ENCODE assay signal across 19 mouse cellular contexts in the genomic region with DNA sequence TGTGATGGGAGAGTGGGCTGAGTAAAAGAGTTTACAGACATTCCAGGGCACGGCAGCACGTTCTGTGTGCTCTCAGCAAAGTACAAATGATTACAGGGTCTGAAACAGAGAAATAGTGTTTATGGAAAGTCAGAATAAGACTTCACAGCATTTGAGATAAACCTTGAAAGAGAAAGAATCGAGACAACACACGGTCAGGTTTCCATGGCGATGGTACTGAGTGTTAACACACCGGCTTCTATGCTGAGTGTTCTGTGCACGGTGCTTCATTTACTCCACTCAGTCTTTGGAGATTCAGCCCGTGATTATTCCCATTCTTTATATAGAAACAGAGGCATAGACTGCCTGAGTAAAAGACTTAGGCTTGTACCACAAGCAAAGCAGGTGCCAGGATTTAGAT.
DNase-seq lines count a peak whose midpoint lies in the region; ATAC-seq and TF ChIP-seq lines count a peak whose summit lies in the region.
"Had no signal": no experiment of that assay in that cellular context is flagged by ENCODE, and none has a peak within 500 bp of the region (broad histone marks: within the 10 kb centered on the region; RNA-seq: fewer than 3 reads in every experiment).

No protein-coding gene starts in this region.

- no peaks in the 10 kb centered on the region for H3K36me3 ChIP-seq in forebrain, embryonic 15.5 days
- no peaks in the 10 kb centered on the region for H3K36me3 ChIP-seq in forebrain, embryonic 11.5 days (ENCODE audit: control insufficient read depth, insufficient read depth, low read length)
- H3K36me3 ChIP-seq in liver, postnatal 0 days (replicated peaks; ENCODE audit: insufficient read depth, low read length) = no peaks in the 10 kb centered on the region
- H3K36me3 ChIP-seq: hindbrain, embryonic 15.5 days; kidney, embryonic 15.5 days had no signal

- no peak for TF ChIP-seq POLR2A in olfactory bulb, adult 2 months (IDR thresholded peaks at IDR 0.05; ENCODE audit: insufficient read depth, low read depth, low read length)

- H3K4me1 ChIP-seq in forebrain, embryonic 15.5 days = peaks cover 16% of the 10 kb centered on the region
- peaks cover 5% of the 10 kb centered on the region; the same call in 1 of the 2 replicates for H3K4me1 ChIP-seq in forebrain, embryonic 11.5 days (replicated peaks; ENCODE audit: control insufficient read depth, insufficient read depth, low read length)
- H3K4me1 ChIP-seq in olfactory bulb, adult 2 months (ENCODE audit: control insufficient read depth, insufficient read depth, low read length) = peaks cover 24% of the 10 kb centered on the region
- no peaks in the 10 kb centered on the region for H3K4me1 ChIP-seq in liver, postnatal 0 days (ENCODE audit: insufficient read depth)
- H3K4me1 ChIP-seq: kidney, embryonic 15.5 days; megakaryocyte, embryonic 14.5 days had no signal

- no peak for DNase-seq in forebrain, embryonic 11.5 days (ENCODE audit: low spot score)
- no peak for DNase-seq in layer of hippocampus, adult 2 months (ENCODE audit: low spot score in 2 of 2)
- DNase-seq in layer of hippocampus, postnatal 36 days = no peak
- peak; percentile 32 to 40 for DNase-seq in right cerebral cortex, adult 2 months (ENCODE audit: low spot score in 2 of 2)
- DNase-seq in right cerebral cortex, postnatal 14 days = no peak
- no peak for DNase-seq in liver, postnatal 0 days
- DNase-seq: adrenal gland, postnatal 14 days; cerebellum, adult 18-20 months; kidney, postnatal 4 days; lung, adult 2 months; thymus, postnatal 25 days had no signal

- no peak; the same call in 1 of the 2 replicates for ATAC-seq in forebrain, embryonic 15.5 days (replicated peaks)
- no peak for ATAC-seq in forebrain, embryonic 11.5 days (replicated peaks; ENCODE audit: low FRiP score)
- ATAC-seq in liver, postnatal 0 days = no peak
- ATAC-seq: intestine, postnatal 0 days had no signal

- WGBS in forebrain, embryonic 15.5 days = 22% methylated on average over 8 of the region's 8 CpGs
- WGBS in forebrain, embryonic 11.5 days = 56% methylated on average over 8 of the region's 8 CpGs
- 19% methylated on average over 8 of the region's 8 CpGs for WGBS in olfactory bulb, adult 2 months
- 78% methylated on average over 8 of the region's 8 CpGs for WGBS in liver, postnatal 0 days (ENCODE audit: insufficient replicate concordance)

- peak overlapping the region; percentile 31; the same call in 1 of the 2 replicates for H3K27ac ChIP-seq in forebrain, embryonic 15.5 days (replicated peaks)
- no peak overlapping the region for H3K27ac ChIP-seq in forebrain, embryonic 11.5 days (ENCODE audit: low read depth, low read length)
- peak overlapping the region; percentile 85 for H3K27ac ChIP-seq in layer of hippocampus, adult 2 months
- peak overlapping the region; percentile 79 for H3K27ac ChIP-seq in olfactory bulb, adult 2 months (ENCODE audit: insufficient read depth, low read depth, low read length)
- H3K27ac ChIP-seq in liver, postnatal 0 days (ENCODE audit: low read depth) = no peak overlapping the region
- H3K27ac ChIP-seq: hindbrain, embryonic 15.5 days; kidney, embryonic 15.5 days had no signal

- no peaks in the 10 kb centered on the region for H3K9me3 ChIP-seq in forebrain, embryonic 15.5 days
- H3K9me3 ChIP-seq in forebrain, embryonic 11.5 days (ENCODE audit: control insufficient read depth, low read length) = no peaks in the 10 kb centered on the region
- H3K9me3 ChIP-seq in liver, postnatal 0 days (ENCODE audit: low read length) = no peaks in the 10 kb centered on the region
- H3K9me3 ChIP-seq: hindbrain, embryonic 15.5 days; kidney, embryonic 15.5 days had no signal

- H3K4me2 ChIP-seq in forebrain, embryonic 15.5 days (replicated peaks) = no peak overlapping the region
- H3K4me2 ChIP-seq in forebrain, embryonic 11.5 days (ENCODE audit: low read depth, low read length, severe bottlenecking) = no peak overlapping the region
- no peak overlapping the region for H3K4me2 ChIP-seq in liver, postnatal 0 days (ENCODE audit: low read depth, low read length)
- H3K4me2 ChIP-seq: hindbrain, embryonic 15.5 days; kidney, embryonic 15.5 days; liver, embryonic 11.5 days had no signal

- no peaks in the 10 kb centered on the region for H3K27me3 ChIP-seq in forebrain, embryonic 15.5 days
- H3K27me3 ChIP-seq in forebrain, embryonic 11.5 days (ENCODE audit: control insufficient read depth, insufficient read depth, low read length) = no peaks in the 10 kb centered on the region
- no peaks in the 10 kb centered on the region for H3K27me3 ChIP-seq in liver, postnatal 0 days (ENCODE audit: insufficient read depth, low read length)
- H3K27me3 ChIP-seq: CH12.LX; hindbrain, embryonic 15.5 days; kidney, embryonic 15.5 days; megakaryocyte, embryonic 14.5 days had no signal

- H3K4me3 ChIP-seq in forebrain, embryonic 15.5 days = no peak overlapping the region
- no peak overlapping the region for H3K4me3 ChIP-seq in forebrain, embryonic 11.5 days (ENCODE audit: low read depth, low read length)
- no peak overlapping the region for H3K4me3 ChIP-seq in layer of hippocampus, adult 2 months
- no peak overlapping the region for H3K4me3 ChIP-seq in olfactory bulb, adult 2 months (ENCODE audit: insufficient read depth, low read depth, low read length)
- no peak overlapping the region for H3K4me3 ChIP-seq in liver, postnatal 0 days (ENCODE audit: low read depth, low read length)
- H3K4me3 ChIP-seq: hindbrain, embryonic 15.5 days; kidney, embryonic 15.5 days; megakaryocyte, embryonic 14.5 days had no signal

- no peak overlapping the region for H3K9ac ChIP-seq in forebrain, embryonic 15.5 days (replicated peaks)
- H3K9ac ChIP-seq in forebrain, embryonic 11.5 days (ENCODE audit: low read length) = no peak overlapping the region
- H3K9ac ChIP-seq in liver, postnatal 0 days (replicated peaks) = no peak overlapping the region
- H3K9ac ChIP-seq: hindbrain, embryonic 15.5 days; kidney, embryonic 15.5 days had no signal

- TF ChIP-seq CTCF in layer of hippocampus, adult 2 months (conservative IDR thresholded peaks at IDR 0.05) = no peak
- no peak for TF ChIP-seq CTCF in olfactory bulb, adult 2 months (IDR thresholded peaks at IDR 0.05; ENCODE audit: insufficient read depth, low read depth, low read length)
- TF ChIP-seq CTCF in liver, postnatal 0 days (IDR thresholded peaks at IDR 0.05; ENCODE audit: low read depth) = no peak

- TF ChIP-seq EP300 in liver, postnatal 0 days (IDR thresholded peaks at IDR 0.05; ENCODE audit: low read depth) = no peak

Comparison
In these comparisons a context has a peak if more than half of its experiments do, and no peak if none do; other contexts are left out.
1. H3K27ac ChIP-seq: peak in forebrain, embryonic 15.5 days (single experiment), layer of hippocampus, adult 2 months (single experiment) and olfactory bulb, adult 2 months (single experiment); none in forebrain, embryonic 11.5 days (single experiment) and liver, postnatal 0 days (single experiment).
2. DNase-seq: peak in right cerebral cortex, adult 2 months (2 of 2); none in forebrain, embryonic 11.5 days (single experiment), layer of hippocampus, adult 2 months (0 of 2), layer of hippocampus, postnatal 36 days (0 of 2), right cerebral cortex, postnatal 14 days (single experiment) and liver, postnatal 0 days (single experiment).